Comparison of ENCODE assay signal across 8 mouse cellular contexts in genomic region chr4:156108606-156109546, GRCm38 (mm10). TPM values are rescaled to one million over a fixed set of nuclear protein-coding genes. Genes with fewer than 3 reads are reported as not detected.
A peak's percentile ranks its signal among the peaks of the same experiment; 100 is the strongest.
DNase-seq lines count a peak whose midpoint lies in the region; ATAC-seq lines count a peak whose summit lies in the region.

No protein-coding gene starts in this region.

- no peak for ATAC-seq in CD4-positive, CD25-positive, alpha-beta regulatory T cell, adult 4 months
- ATAC-seq in erythroblast, adult 5-6 weeks (replicated peaks; ENCODE audit: low FRiP score, poor library complexity, severe bottlenecking): peak; percentile 64
- ATAC-seq in megakaryocyte, adult 5-6 weeks (ENCODE audit: poor library complexity, severe bottlenecking): peak; percentile 30; the same call in 1 of the 2 replicates

- DNase-seq in CD4-positive, CD25-positive, alpha-beta regulatory T cell, adult 2 months (ENCODE audit: low read depth, low spot score): peak; percentile 57
- DNase-seq in brain, adult 2 months (ENCODE audit: low read depth, low spot score): peak; percentile 33
- peak; percentile 75 for DNase-seq in heart, postnatal 10 days
- peak; percentile 32 for DNase-seq in layer of hippocampus, adult 9-11 months
- DNase-seq in spleen, adult 12 weeks (ENCODE audit: low spot score): peak; percentile 15

- intact Hi-C loops in heart, postnatal 10 days (cut with DNase I): loop anchor here (10.0 kb wide), 1 partner anchor 254 kb away; no protein-coding TSS in a partner anchor

RNA-seq across cellular contexts. Expression of gene 9430015G10Rik, which starts 0.9 kb away (rescaled TPM):
- polyA plus RNA-seq in CD4-positive, CD25-positive, alpha-beta regulatory T cell, adult 4 months (2017; shearing (Covaris generic)): 10 to 100 TPM; 17.4 to 29.4 TPM
- total RNA-seq in erythroblast, adult 5-6 weeks (2015; ENCODE audit: low replicate concordance): 5.2 and 7.7 TPM in 2 replicates
- total RNA-seq in erythroblast, adult 5-6 weeks (2017; ENCODE audit: low replicate concordance): 11.6 and 16.0 TPM in 2 replicates
- total RNA-seq in heart, postnatal 10 days (2021): 1 to 10 TPM; 5.6 to 6.1 TPM
- total RNA-seq in megakaryocyte, adult 5-6 weeks (2015): 11.7 and 15.7 TPM in 2 replicates
- 20.1 and 27.5 TPM in 2 replicates for total RNA-seq in megakaryocyte, adult 5-6 weeks (2017)

RNA-seq across cellular contexts. Expression of gene Rnf223, which starts 21.4 kb away (rescaled TPM):
- not detected for polyA plus RNA-seq in CD4-positive, CD25-positive, alpha-beta regulatory T cell, adult 4 months (2017; shearing (Covaris generic))
- total RNA-seq in erythroblast, adult 5-6 weeks (2015; ENCODE audit: low replicate concordance): not detected in 2 replicates
- total RNA-seq in erythroblast, adult 5-6 weeks (2017; ENCODE audit: low replicate concordance): not detected in 2 replicates
- not detected for total RNA-seq in heart, postnatal 10 days (2021)
- 0.09 and 0.60 TPM in 2 replicates for total RNA-seq in megakaryocyte, adult 5-6 weeks (2015)
- total RNA-seq in megakaryocyte, adult 5-6 weeks (2017): 0.08 and 0.11 TPM in 2 replicates

RNA-seq across cellular contexts. Expression of gene Ttll10, which starts 49.7 kb away (rescaled TPM):
- polyA plus RNA-seq in CD4-positive, CD25-positive, alpha-beta regulatory T cell, adult 4 months (2017; shearing (Covaris generic)): under 1 TPM; 0.35 to 0.81 TPM
- not detected in 2 replicates for total RNA-seq in erythroblast, adult 5-6 weeks (2015; ENCODE audit: low replicate concordance)
- not detected in 2 replicates for total RNA-seq in erythroblast, adult 5-6 weeks (2017; ENCODE audit: low replicate concordance)
- not detected for total RNA-seq in heart, postnatal 10 days (2021)
- not detected in 2 replicates for total RNA-seq in megakaryocyte, adult 5-6 weeks (2015)
- total RNA-seq in megakaryocyte, adult 5-6 weeks (2017): not detected in 2 replicates

Comparison
In these comparisons a context has a peak if more than half of its experiments do, and no peak if none do; other contexts are left out.
1. DNase-seq: peak in every context shown above with its lines; median percentile 75 in heart, postnatal 10 days; 57 in CD4-positive, CD25-positive, alpha-beta regulatory T cell, adult 2 months; 33 in brain, adult 2 months; 32 in layer of hippocampus, adult 9-11 months; 15 in spleen, adult 12 weeks.